Mouse (Mus musculus) megakaryocyte, embryonic 14.5 days (primary cell): ENCODE results near the gene Eno3. TPM values are rescaled to one million over a fixed set of nuclear protein-coding genes. Genes with fewer than 3 reads are reported as not detected.

Source experiments
- H3K27me3 ChIP-seq: replicated peaks from 2 replicates; pipeline ENCODE3; 2012; ENCODE audit warnings: inconsistent platforms
- H3K36me3 ChIP-seq: replicated peaks from 2 replicates; pipeline ENCODE3; 2012; ENCODE audit warnings: low read length, inconsistent platforms, mixed read lengths
- H3K4me1 ChIP-seq: 2 replicates; pipeline ENCODE4 v1.6.1; 2012; ENCODE audit warnings: inconsistent platforms
- H3K4me3 ChIP-seq: replicated peaks from 2 replicates; pipeline ENCODE3; 2012; ENCODE audit warnings: moderate library complexity, mild to moderate bottlenecking, inconsistent platforms
- H3K9me3 ChIP-seq: 2 replicates; pipeline ENCODE4 v1.6.1; 2012; ENCODE audit warnings: inconsistent platforms
- FLI1 ChIP-seq: IDR thresholded peaks from 2 replicates; pipeline ENCODE4 v1.6.1; 2012; ENCODE audit warnings: low read length, inconsistent platforms, mixed read lengths
- GATA1 ChIP-seq: IDR thresholded peaks from 3 replicates; pipeline ENCODE4 v1.6.1; 2012; ENCODE audit warnings: mixed read lengths, low read length, inconsistent platforms, borderline replicate concordance
- polyA plus RNA-seq: library from polyadenylated mRNA; stranded (reverse); fragments of >175 nt; gene quantifications from 2 replicates; pipeline ENCODE4 v1.2.3, GENCODE M21; 2012; ENCODE audit warnings: low replicate concordance; ENCODE audit not compliant: insufficient read depth

The Eno3 gene
- polyA plus RNA-seq, 1 experiment, result 8.4 TPM

DNA sequence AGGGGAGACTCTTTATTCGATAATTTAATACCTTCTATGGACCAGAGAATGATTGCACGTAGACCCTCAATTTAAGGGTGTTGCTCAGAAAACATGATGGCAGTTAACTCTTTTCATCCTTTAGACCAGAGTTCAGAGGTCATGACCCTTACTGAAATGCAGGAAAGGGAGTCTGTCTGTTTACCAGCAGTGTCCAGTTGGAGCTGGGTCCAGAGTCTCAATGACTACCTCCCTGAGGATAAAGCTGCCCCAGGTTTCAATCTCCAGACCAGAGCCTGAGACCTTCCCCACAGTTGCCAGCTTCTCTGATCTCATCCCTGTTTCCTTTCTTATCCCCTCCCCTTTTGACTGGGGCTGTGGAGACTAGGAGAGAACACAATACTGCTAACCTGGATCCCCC is 21.6 kb downstream of the Eno3 start:
- H3K4me1 ChIP-seq, result peaks cover 58% of the 10 kb centered on the region
- peaks cover 98% of the 10 kb centered on the region for H3K36me3 ChIP-seq
- H3K9me3 ChIP-seq, result no peaks in the 10 kb centered on the region
- H3K27me3 ChIP-seq, result no peaks in the 10 kb centered on the region
- TF ChIP-seq FLI1, result no peak
- no peak overlapping the region for H3K4me3 ChIP-seq

DNA sequence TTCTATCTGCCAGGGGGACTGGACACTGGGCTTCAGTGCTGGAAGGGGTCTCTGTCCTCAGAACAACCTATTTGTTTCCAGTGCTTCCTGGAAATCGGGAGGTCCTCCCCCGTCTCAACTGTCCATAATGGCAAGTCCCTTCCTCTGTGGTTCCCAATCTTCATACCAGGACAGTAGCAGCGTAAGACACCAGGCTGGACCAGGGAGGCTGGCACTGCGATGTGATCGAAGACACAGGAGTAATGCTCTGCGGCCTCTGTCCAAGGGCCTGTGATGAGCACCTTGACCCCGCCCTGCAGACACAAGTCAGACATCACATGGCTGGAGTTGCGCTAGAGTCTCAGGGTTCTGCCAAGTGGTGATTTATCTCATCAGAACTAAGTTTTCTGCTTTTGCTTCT is 22.4 kb downstream of the Eno3 start:
- H3K4me3 ChIP-seq, result peak overlapping the region; percentile 2
- H3K36me3 ChIP-seq, result peaks cover 98% of the 10 kb centered on the region
- no peak for TF ChIP-seq GATA1
- no peak for TF ChIP-seq FLI1
- peaks cover 57% of the 10 kb centered on the region for H3K4me1 ChIP-seq
- no peaks in the 10 kb centered on the region for H3K27me3 ChIP-seq
- H3K9me3 ChIP-seq, result no peaks in the 10 kb centered on the region

DNA sequence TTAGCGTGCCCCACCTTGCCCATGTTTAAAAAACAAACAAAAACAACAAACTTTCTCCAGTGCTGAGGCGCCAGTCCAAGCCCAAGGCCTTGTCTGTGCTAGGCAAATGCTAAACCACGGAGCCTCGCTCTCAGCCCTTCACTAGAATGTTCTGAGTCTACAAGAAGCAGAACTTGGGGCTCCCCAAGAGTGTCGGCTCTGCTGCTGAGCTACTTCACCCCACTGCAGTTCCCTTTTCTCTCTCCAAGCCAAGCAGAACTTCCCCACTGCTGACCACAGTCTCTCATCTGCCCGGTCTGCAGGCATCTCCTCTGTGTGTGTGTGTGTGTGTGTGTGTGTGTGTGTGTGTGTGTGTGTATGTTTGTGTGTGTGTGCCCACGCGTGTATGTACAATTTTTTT is 22.9 kb downstream of the Eno3 start:
- peaks cover 55% of the 10 kb centered on the region for H3K4me1 ChIP-seq
- TF ChIP-seq FLI1 (no peak), GATA1 (no peak)
- H3K9me3 ChIP-seq, result no peaks in the 10 kb centered on the region
- H3K27me3 ChIP-seq, result no peaks in the 10 kb centered on the region
- no peak overlapping the region for H3K4me3 ChIP-seq
- H3K36me3 ChIP-seq, result peaks cover 98% of the 10 kb centered on the region

DNA sequence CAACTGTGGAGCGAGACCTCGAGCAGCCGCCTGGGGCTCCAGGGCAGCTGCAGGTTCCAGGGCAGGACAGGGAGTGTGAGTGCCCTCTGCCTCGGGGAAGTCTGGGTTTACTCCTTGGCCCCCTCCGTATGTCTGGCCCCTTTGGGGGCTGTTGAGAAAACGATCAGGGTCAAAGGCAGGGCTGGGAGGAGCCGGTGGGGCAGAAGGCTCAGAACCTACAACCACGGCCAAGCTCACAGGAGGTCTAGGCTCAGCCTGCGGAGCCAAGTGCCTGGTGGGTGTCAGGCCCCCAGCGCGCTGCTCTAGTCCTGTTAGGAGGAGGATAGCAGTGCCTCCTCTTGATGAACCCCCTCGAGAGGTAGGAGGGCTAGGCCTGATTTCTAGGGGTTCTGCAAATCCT is 24.2 kb downstream of the Eno3 start:
- peaks cover 62% of the 10 kb centered on the region for H3K4me1 ChIP-seq
- no peaks in the 10 kb centered on the region for H3K9me3 ChIP-seq
- no peak overlapping the region for H3K4me3 ChIP-seq
- no peaks in the 10 kb centered on the region for H3K27me3 ChIP-seq
- TF ChIP-seq GATA1 (no peak), FLI1 (no peak)
- H3K36me3 ChIP-seq, result peaks cover 98% of the 10 kb centered on the region

DNA sequence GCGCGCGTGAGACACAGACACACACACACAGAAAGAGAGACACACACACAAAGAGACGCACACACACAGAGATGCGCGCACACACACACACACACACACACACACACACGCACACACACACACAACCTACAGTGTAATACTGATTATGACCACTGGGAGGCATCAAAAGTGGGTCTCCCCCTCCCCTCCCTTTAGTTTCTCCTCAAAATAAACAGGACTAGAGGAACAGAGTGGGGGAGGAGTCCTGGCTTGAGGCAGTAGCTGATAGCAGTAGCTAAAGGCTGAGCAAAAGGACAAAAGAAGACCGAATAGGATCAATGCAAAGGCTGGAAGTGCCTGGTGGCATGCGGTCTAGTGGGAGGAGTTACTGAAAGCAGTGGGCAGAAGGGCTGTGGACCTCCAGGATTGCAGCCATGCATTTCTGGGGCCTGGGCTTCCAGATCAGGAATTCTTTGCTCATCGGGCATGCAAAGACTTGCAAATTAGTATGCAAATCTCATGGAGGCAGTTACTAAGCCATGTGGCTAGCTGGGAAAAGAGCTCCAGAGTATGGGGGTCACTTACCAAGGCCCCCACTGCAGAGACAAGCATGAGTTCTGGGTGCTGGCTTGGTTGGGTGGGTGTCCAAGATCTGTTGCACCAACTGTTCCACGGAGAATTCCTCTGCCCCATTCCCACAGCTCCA is 25.0 kb downstream of the Eno3 start:
- no peaks in the 10 kb centered on the region for H3K27me3 ChIP-seq
- H3K9me3 ChIP-seq, result no peaks in the 10 kb centered on the region
- H3K4me1 ChIP-seq, result peaks cover 66% of the 10 kb centered on the region
- H3K4me3 ChIP-seq, result no peak overlapping the region
- H3K36me3 ChIP-seq, result peaks cover 91% of the 10 kb centered on the region
- TF ChIP-seq GATA1 (no peak), FLI1 (no peak)

DNA sequence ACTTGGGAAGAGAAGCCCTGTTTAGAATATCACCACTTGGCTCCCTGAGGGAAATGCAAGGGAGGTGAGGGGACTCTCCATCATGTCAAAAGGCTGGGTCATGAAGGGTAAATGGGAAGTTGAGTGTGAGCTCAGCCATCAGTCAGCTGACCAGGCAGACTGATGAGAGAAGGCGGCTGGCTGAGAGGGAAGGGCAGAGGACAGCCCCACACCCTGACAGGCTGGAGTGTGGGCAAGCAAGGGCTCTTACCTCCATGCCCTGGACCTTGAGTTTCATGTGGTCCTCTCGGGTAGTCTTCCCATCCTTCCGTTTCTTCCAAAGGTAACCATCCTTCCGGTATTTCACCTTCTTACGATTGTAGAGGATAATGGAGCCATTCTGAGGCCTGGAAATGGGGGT is 26.6 kb downstream of the Eno3 start:
- no peaks in the 10 kb centered on the region for H3K9me3 ChIP-seq
- no peak overlapping the region for H3K4me3 ChIP-seq
- no peak for TF ChIP-seq FLI1
- TF ChIP-seq GATA1, result no peak
- no peaks in the 10 kb centered on the region for H3K27me3 ChIP-seq
- H3K4me1 ChIP-seq, result peaks cover 74% of the 10 kb centered on the region
- H3K36me3 ChIP-seq, result peaks cover 76% of the 10 kb centered on the region

DNA sequence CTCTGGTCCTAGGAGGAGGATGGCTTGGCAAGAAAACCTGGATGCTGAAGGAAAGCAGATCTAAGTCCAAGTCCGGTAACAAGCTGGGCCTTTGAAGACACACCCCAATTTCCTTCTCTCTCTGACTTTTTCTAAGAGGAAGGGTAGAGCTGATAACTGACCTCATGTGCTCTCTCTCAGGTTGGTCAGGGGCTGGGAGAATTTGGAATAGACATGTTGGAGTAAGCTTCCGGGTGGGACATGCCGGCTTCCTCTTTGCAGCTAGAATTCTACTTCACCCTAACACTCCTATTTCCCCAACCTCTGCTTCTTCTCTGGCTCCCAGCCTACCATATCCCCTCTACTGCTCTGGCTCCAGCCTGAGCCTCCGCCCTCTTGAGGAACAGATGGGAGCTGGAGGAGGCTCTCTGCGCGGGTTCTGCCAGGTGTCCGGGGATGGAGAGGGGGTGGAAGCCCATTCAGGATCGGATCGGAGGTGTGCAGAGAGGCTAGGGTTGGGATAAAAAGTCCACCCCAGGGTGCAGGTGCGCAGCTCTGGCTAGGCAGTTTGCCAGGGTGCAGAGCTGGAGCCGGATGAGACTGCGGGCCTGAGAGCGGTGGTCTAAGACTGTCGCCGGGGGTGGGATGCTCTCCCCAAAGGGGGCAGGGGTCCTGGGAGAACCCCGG is 30.0 kb downstream of the Eno3 start:
- Histone ChIP-seq H3K36me3 (peaks cover 43% of the 10 kb centered on the region), H3K27me3 (peaks cover 13% of the 10 kb centered on the region), H3K4me3 (peak overlapping the region; percentile 95), H3K4me1 (peaks cover 61% of the 10 kb centered on the region), H3K9me3 (no peaks in the 10 kb centered on the region)
- no peak for TF ChIP-seq FLI1
- no peak for TF ChIP-seq GATA1

DNA sequence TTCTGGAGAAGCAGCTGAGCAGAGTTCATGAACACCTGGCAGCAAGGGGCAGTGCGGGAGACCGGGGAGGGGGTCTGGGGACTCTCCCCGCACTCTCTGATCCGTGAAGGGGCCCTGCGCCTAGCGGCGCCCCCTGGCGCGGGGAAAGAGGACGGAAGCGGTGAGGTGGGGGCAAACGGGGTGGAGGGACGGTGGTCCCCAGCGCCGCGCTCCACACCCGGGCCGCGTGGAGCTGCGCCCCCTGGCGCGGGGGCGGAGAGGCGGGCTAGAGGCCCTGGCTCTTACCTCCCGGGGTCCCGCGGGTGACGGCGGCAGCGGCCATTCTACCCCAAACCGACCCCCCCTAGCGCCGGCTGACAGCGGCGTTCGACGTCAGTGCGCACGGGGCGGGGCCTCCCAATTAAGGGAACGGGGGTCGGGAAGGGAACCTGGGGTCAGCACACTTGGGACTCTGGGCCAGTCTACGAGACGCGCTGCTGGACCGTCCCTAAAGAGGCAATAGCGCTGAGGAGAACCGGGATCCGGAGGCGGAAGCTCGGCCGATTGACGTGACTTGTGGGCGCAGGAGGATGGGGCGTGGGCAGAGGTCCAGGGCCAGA is 30.7 kb downstream of the Eno3 start, which contains the start of gene Camta2:
TSS of gene Camta2 (minus strand) at position 505 of the 599 bp plus-strand sequence.
- peaks cover 36% of the 10 kb centered on the region for H3K36me3 ChIP-seq
- peaks cover 54% of the 10 kb centered on the region for H3K4me1 ChIP-seq
- peak within 1 kb of the TSS; percentile 95 for H3K4me3 ChIP-seq
- H3K9me3 ChIP-seq, result no peaks in the 10 kb centered on the region
- H3K27me3 ChIP-seq, result peaks cover 15% of the 10 kb centered on the region
- TF ChIP-seq GATA1 (no peak), FLI1 (no peak)

DNA sequence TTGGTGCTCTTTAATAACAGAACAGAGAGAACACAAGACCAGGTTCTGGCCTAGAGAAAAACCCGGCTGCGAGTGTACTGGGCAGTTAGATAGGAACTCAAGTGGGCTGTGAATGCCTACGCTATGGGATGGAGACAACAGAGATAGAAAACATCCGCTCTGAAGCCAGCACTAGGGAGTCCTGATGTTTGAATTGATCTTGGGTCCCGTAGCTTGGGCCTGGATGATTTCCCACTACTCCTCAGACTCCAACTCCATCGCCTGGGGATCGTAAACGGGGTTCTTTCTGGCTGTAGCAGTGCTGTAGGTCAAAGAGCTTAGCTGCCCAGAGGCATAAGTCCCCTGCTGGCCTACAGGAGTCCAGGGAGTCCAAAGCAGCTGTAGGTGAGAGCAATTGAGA is 31.4 kb downstream of the Eno3 start:
- peaks cover 29% of the 10 kb centered on the region for H3K36me3 ChIP-seq
- peak overlapping the region; percentile 95 for H3K4me3 ChIP-seq
- peaks cover 16% of the 10 kb centered on the region for H3K27me3 ChIP-seq
- H3K4me1 ChIP-seq, result peaks cover 48% of the 10 kb centered on the region
- H3K9me3 ChIP-seq, result no peaks in the 10 kb centered on the region
- TF ChIP-seq FLI1 (no peak), GATA1 (no peak)

DNA sequence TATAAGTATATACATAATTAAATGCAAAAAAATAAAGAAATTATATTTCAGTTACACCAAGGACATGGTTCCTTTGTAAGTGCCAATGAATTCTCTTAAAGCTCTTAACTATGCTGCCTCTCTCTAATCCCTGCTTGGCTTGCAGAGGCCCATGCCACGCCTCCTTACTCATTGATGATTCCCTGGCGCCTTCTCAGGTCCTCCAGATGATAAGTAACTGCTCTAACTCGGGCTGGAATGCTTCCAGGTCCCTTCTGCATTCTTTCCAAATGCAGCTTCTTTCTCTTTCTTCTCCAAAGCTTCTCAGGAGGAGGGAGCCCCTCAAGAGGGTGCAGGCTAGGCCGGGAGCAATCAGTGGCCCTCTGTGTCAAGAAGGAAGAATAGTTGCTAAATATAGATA is 32.6 kb downstream of the Eno3 start:
- H3K4me1 ChIP-seq, result peaks cover 40% of the 10 kb centered on the region
- peaks cover 17% of the 10 kb centered on the region for H3K36me3 ChIP-seq
- H3K27me3 ChIP-seq, result peaks cover 22% of the 10 kb centered on the region
- H3K4me3 ChIP-seq, result no peak overlapping the region
- H3K9me3 ChIP-seq, result no peaks in the 10 kb centered on the region
- no peak for TF ChIP-seq GATA1
- no peak for TF ChIP-seq FLI1
